Mouse (Mus musculus) central nervous system, embryonic 14 days (tissue): ENCODE data around the gene Sall2. TPM values are rescaled to one million over a fixed set of nuclear protein-coding genes. Genes with fewer than 3 reads are reported as not detected.

Experiments
- polyA plus RNA-seq: library from polyadenylated mRNA; depleted of rRNA; stranded (reverse); fragments of >200 nt; gene quantifications from 2 replicates; pipeline ENCODE4 v1.2.3, GENCODE M21; 2012; rRNA removed

The Sall2 gene
- 52.2 and 52.9 TPM in 2 replicates for polyA plus RNA-seq

GRCm38 (mm10) chr14:52327910-52328812, at the start of gene Sall2:
Gene Sall2 (minus strand): TSS chr14:52328762.

DNA sequence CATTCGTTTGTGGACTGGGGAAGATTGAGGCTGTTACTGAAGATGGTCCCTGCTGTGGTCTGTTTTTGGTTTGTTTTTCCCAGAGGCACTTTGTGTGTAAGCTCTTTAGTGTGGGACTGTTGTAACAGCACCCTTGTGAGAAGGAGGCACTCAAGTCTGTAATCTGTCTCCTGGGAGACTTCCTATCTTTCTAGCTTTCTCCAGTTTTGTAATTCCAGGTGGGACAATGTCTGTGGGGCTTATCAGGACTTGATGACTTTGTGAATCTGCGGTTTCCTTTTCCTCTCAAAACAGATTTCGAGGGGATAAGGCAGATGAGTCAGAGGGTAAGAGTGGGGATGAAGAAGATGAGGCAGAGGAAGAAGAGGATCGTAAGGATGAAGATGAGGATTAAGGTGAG, 27.7 kb upstream of the Sall2 start, which contains the start of gene Olfr1513:
Gene Olfr1513 (minus strand): TSS at position 101 of the 400 bp plus-strand sequence.

GRCm38 (mm10) chr14:52304644-52305271, 23.8 kb downstream of the Sall2 start, which contains the start of gene Mettl3:
Gene Mettl3 (minus strand): TSS chr14:52305128.

DNA sequence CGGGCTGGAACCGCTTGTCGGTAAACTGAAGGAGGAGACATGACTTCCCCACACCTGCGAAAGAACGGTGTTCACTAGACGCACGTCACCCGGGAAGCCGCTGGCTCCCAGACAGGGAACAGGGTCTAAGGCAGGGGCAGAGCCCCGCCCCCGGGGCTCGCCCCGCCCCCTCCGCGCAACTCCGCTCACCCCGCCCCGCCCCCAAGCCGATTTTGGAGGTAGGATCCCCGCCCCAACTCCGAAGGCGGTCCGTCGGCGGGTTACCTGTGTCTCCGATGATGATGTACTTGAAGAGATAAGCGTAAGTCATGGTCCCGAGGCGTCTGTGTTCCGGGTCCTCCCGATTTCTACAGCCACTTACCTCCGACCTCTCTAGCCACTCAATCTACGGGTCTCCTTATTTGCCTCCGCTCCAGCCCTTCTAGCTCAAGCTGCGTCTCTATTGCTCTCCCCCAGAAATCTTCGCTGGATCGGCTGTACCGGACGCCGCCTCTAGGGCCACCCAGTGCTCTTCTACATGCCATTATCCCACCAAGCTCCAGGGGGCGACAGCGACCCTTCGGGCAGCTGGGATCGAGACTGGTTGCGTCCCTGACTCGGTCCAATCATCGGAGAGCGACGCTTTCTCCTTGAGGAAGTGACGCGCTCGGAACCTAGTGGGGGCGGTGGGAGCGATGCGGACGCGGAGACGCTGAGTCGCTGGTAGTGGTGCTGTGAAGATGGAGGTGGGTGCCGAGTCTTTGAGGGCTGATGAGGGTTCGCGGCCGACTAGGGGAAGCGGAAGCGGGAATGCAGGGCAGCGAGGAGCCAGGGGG, 49.4 kb downstream of the Sall2 start, which contains the start of the genes Tox4 and Rab2b:
Gene Tox4 (plus strand): TSS at position 215 of the 815 bp plus-strand sequence.
Gene Rab2b (minus strand): TSS at position 614 of the 815 bp plus-strand sequence.

Other genes starting within 250 kb of the Sall2 start
- 497 and 569 TPM in 2 replicates for gene Hnrnpc, start 224.7 kb downstream of the Sall2 start, polyA plus RNA-seq
- 1.7 and 1.8 TPM in 2 replicates for gene Rpgrip1, start 218.1 kb downstream of the Sall2 start, polyA plus RNA-seq
- gene Supt16, start 131.3 kb downstream of the Sall2 start, polyA plus RNA-seq, result 42.6 and 46.2 TPM in 2 replicates
- gene Chd8, start 71.0 kb downstream of the Sall2 start, polyA plus RNA-seq, result 63.5 and 70.7 TPM in 2 replicates
- gene Tox4, start 49.6 kb downstream of the Sall2 start, polyA plus RNA-seq, result 43.2 and 44.0 TPM in 2 replicates
- 47.8 and 51.9 TPM in 2 replicates for gene Rab2b, start 49.2 kb downstream of the Sall2 start, polyA plus RNA-seq
- 55.1 and 58.7 TPM in 2 replicates for gene Mettl3, start 23.6 kb downstream of the Sall2 start, polyA plus RNA-seq
- gene Olfr1513, start 27.6 kb upstream of the Sall2 start, polyA plus RNA-seq, result not detected in 2 replicates
- not detected in 2 replicates for gene Olfr1512, start 50.4 kb upstream of the Sall2 start, polyA plus RNA-seq
- not detected in 2 replicates for gene Olfr1511, start 68.6 kb upstream of the Sall2 start, polyA plus RNA-seq
- gene Olfr1510, start 85.6 kb upstream of the Sall2 start, polyA plus RNA-seq, result not detected in 2 replicates
- not detected in 2 replicates for gene Olfr1509, start 114.2 kb upstream of the Sall2 start, polyA plus RNA-seq
- not detected in 2 replicates for gene Olfr1508, start 138.7 kb upstream of the Sall2 start, polyA plus RNA-seq
- gene Olfr1507, start 167.0 kb upstream of the Sall2 start, polyA plus RNA-seq, result 0.03 TPM in 1 of 2 replicates, not detected in the other